Mouse (Mus musculus): ENCODE data around the gene Slc9a3r1. TPM values are rescaled to one million over a fixed set of nuclear protein-coding genes. Genes with fewer than 3 reads are reported as not detected.

Gene Slc9a3r1
- polyA plus RNA-seq, 1 experiment from 2014 or later: 24.9 TPM

GRCm38 (mm10) chr11:115229021-115229930 lies 66.1 kb downstream of the Slc9a3r1 start:
- Histone ChIP-seq H3K9ac (ENCODE audit: low read length) (no peak overlapping the region), H3K9me3 (ENCODE audit: control insufficient read depth, low read length) (no peaks in the 10 kb centered on the region), H3K4me1 (ENCODE audit: control insufficient read depth, insufficient read depth, low read length) (peaks cover 10% of the 10 kb centered on the region), H3K4me2 (ENCODE audit: low read depth, severe bottlenecking) (no peak overlapping the region), H3K27ac (replicated peaks; ENCODE audit: low read depth, low read length) (no peak overlapping the region), H3K36me3 (ENCODE audit: control insufficient read depth, insufficient read depth, low read length) (no peaks in the 10 kb centered on the region), H3K27me3 (ENCODE audit: control insufficient read depth, insufficient read depth, low read length) (no peaks in the 10 kb centered on the region), H3K4me3 (ENCODE audit: low read depth, low read length) (no peak overlapping the region)
- no peak for ATAC-seq (ENCODE audit: insufficient number of reproducible peaks, low FRiP score, low TSS enrichment, low read depth)
- no peak for DNase-seq (ENCODE audit: low spot score)
- 52% methylated on average over 15 of the region's 15 CpGs for WGBS

Other genes with a start within 250 kb of the Slc9a3r1 start
- not detected in 2 replicates for gene Cd300lb, start 229.0 kb upstream of the Slc9a3r1 start, polyA plus RNA-seq (2014; fragmentation: Nextera tagmentation; extraction: Ambion mirVana)
- not detected in 2 replicates for gene Cd300c, start 194.2 kb upstream of the Slc9a3r1 start, polyA plus RNA-seq (2014; fragmentation: Nextera tagmentation; extraction: Ambion mirVana)
- gene Cd300ld, start 173.4 kb upstream of the Slc9a3r1 start, polyA plus RNA-seq (2014; fragmentation: Nextera tagmentation; extraction: Ambion mirVana): 0.07 and 0.09 TPM in 2 replicates
- gene Cd300c2, start 161.5 kb upstream of the Slc9a3r1 start, polyA plus RNA-seq (2014; fragmentation: Nextera tagmentation; extraction: Ambion mirVana): 0.47 and 0.65 TPM in 2 replicates
- not detected in 2 replicates for gene Cd300ld2, start 147.1 kb upstream of the Slc9a3r1 start, polyA plus RNA-seq (2014; fragmentation: Nextera tagmentation; extraction: Ambion mirVana)
- gene Cd300ld4, start 136.3 kb upstream of the Slc9a3r1 start, polyA plus RNA-seq (2014; fragmentation: Nextera tagmentation; extraction: Ambion mirVana): not detected in 2 replicates
- not detected in 2 replicates for gene Cd300ld5, start 125.6 kb upstream of the Slc9a3r1 start, polyA plus RNA-seq (2014; fragmentation: Nextera tagmentation; extraction: Ambion mirVana)
- gene Cd300ld3, start 114.9 kb upstream of the Slc9a3r1 start, polyA plus RNA-seq (2014; fragmentation: Nextera tagmentation; extraction: Ambion mirVana): not detected in 2 replicates
- not detected in 2 replicates for gene Cd300e, start 101.2 kb upstream of the Slc9a3r1 start, polyA plus RNA-seq (2014; fragmentation: Nextera tagmentation; extraction: Ambion mirVana)
- 1.1 and 1.2 TPM in 2 replicates for gene Rab37, start 71.9 kb upstream of the Slc9a3r1 start, polyA plus RNA-seq (2014; fragmentation: Nextera tagmentation; extraction: Ambion mirVana)
- gene Cd300lf, start 29.3 kb upstream of the Slc9a3r1 start, polyA plus RNA-seq (2014; fragmentation: Nextera tagmentation; extraction: Ambion mirVana): 0.19 TPM in 1 of 2 replicates, not detected in the other
- gene Tmem104, start 24.1 kb downstream of the Slc9a3r1 start, polyA plus RNA-seq (2014; fragmentation: Nextera tagmentation; extraction: Ambion mirVana): 7.7 and 9.8 TPM in 2 replicates
- gene Nat9, start 24.5 kb downstream of the Slc9a3r1 start, polyA plus RNA-seq (2014; fragmentation: Nextera tagmentation; extraction: Ambion mirVana): 17.1 and 21.0 TPM in 2 replicates
- 0.04 and 0.06 TPM in 2 replicates for gene Grin2c, start 103.9 kb downstream of the Slc9a3r1 start, polyA plus RNA-seq (2014; fragmentation: Nextera tagmentation; extraction: Ambion mirVana)
- gene Fdxr, start 113.7 kb downstream of the Slc9a3r1 start, polyA plus RNA-seq (2014; fragmentation: Nextera tagmentation; extraction: Ambion mirVana): 10.2 and 15.6 TPM in 2 replicates
- gene Fads6, start 134.3 kb downstream of the Slc9a3r1 start, polyA plus RNA-seq (2014; fragmentation: Nextera tagmentation; extraction: Ambion mirVana): 0.04 and 0.11 TPM in 2 replicates
- gene Otop2, start 143.8 kb downstream of the Slc9a3r1 start, polyA plus RNA-seq (2014; fragmentation: Nextera tagmentation; extraction: Ambion mirVana): not detected in 2 replicates
- gene Ush1g, start 158.7 kb downstream of the Slc9a3r1 start, polyA plus RNA-seq (2014; fragmentation: Nextera tagmentation; extraction: Ambion mirVana): not detected in 2 replicates
- not detected in 2 replicates for gene Otop3, start 171.4 kb downstream of the Slc9a3r1 start, polyA plus RNA-seq (2014; fragmentation: Nextera tagmentation; extraction: Ambion mirVana)
- 1.6 and 2.5 TPM in 2 replicates for gene Hid1, start 204.4 kb downstream of the Slc9a3r1 start, polyA plus RNA-seq (2014; fragmentation: Nextera tagmentation; extraction: Ambion mirVana)
- gene Cdr2l, start 218.6 kb downstream of the Slc9a3r1 start, polyA plus RNA-seq (2014; fragmentation: Nextera tagmentation; extraction: Ambion mirVana): 14.6 and 15.1 TPM in 2 replicates
- gene Mrpl58, start 240.4 kb downstream of the Slc9a3r1 start, polyA plus RNA-seq (2014; fragmentation: Nextera tagmentation; extraction: Ambion mirVana): 187 and 197 TPM in 2 replicates